Mouse (Mus musculus): ENCODE measurements around the gene Gm14305.
"Not testable (repeated sequence)": the region's sequence is repeated elsewhere in the genome, so short reads cannot be mapped to it uniquely, and the experiment has no call there.

The Gm14305 gene

GRCm38 (mm10) chr2:176708051-176708450 is at the start of gene Gm14305:
Gm14305 (plus strand) TSS chr2:176708328.
- not testable (repeated sequence) for DNase-seq (ENCODE audit: low read depth, low spot score)

- DNase-seq (ENCODE audit: low read depth, low spot score) = not testable (repeated sequence)
Measured at GRCm38 (mm10) chr2:176670222-176670621, 37.9 kb upstream of the Gm14305 start, which contains the start of gene Zfp973. Zfp973 (plus strand) TSS chr2:176670522.

All from brain, adult 2 months (tissue).